Comparison of ENCODE assay signal across 26 mouse cellular contexts in genomic region chr1:75983057-75983456, GRCm38 (mm10).
"Had no signal": no experiment of that assay in that cellular context is flagged by ENCODE, and none has a peak within 500 bp of the region (broad histone marks: within the 10 kb centered on the region; RNA-seq: fewer than 3 reads in every experiment).

No protein-coding gene starts in this region.

- H3K36me3 ChIP-seq: heart, embryonic 10.5 days; heart, embryonic 12.5 days; hindbrain, embryonic 10.5 days; hindbrain, embryonic 12.5 days; kidney, embryonic 15.5 days; limb, embryonic 12.5 days; liver, embryonic 13.5 days; liver, embryonic 15.5 days had no signal

- H3K9ac ChIP-seq: heart, embryonic 12.5 days; hindbrain, embryonic 12.5 days; hindbrain, embryonic 14.5 days; kidney, embryonic 15.5 days; limb, embryonic 12.5 days; liver, embryonic 13.5 days; liver, embryonic 15.5 days had no signal

- H3K27me3 ChIP-seq: heart, embryonic 12.5 days; hindbrain, embryonic 12.5 days; kidney, embryonic 15.5 days; limb, embryonic 12.5 days; liver, embryonic 13.5 days; liver, embryonic 15.5 days had no signal

- ATAC-seq: hindbrain, embryonic 16.5 days; intestine, embryonic 16.5 days had no signal

- H3K27ac ChIP-seq: gastrocnemius, adult 2 months; heart, embryonic 10.5 days; hindbrain, embryonic 10.5 days; hindbrain, embryonic 12.5 days; hindbrain, embryonic 14.5 days; kidney, embryonic 15.5 days; kidney, postnatal 0 days; layer of hippocampus, adult 2 months; left cerebral cortex, adult 2 months; liver, embryonic 13.5 days; liver, embryonic 15.5 days had no signal

- H3K4me1 ChIP-seq: hindbrain, embryonic 12.5 days; kidney, embryonic 15.5 days; liver, embryonic 13.5 days; liver, embryonic 15.5 days had no signal

- DNase-seq: gastrocnemius, adult 2 months; gastrocnemius, postnatal 10 days; gastrocnemius, postnatal 25 days; heart, postnatal 10 days; heart, postnatal 4 days; kidney, adult 11 months; kidney, adult 2 months; kidney, adult 9 months; kidney, postnatal 14 days; kidney, postnatal 36 days; liver; liver, embryonic 13.5 days had no signal

- H3K4me2 ChIP-seq: heart, embryonic 12.5 days; hindbrain, embryonic 12.5 days; hindbrain, embryonic 14.5 days; kidney, embryonic 15.5 days; limb, embryonic 12.5 days; liver, embryonic 11.5 days; liver, embryonic 13.5 days; liver, embryonic 15.5 days had no signal

- H3K4me3 ChIP-seq: gastrocnemius, adult 2 months; heart, embryonic 10.5 days; heart, embryonic 12.5 days; hindbrain, embryonic 10.5 days; hindbrain, embryonic 12.5 days; kidney, embryonic 15.5 days; layer of hippocampus, adult 2 months; left cerebral cortex, adult 2 months; limb, embryonic 12.5 days; liver, embryonic 13.5 days; liver, embryonic 15.5 days had no signal

- H3K9me3 ChIP-seq: heart, embryonic 10.5 days; heart, embryonic 12.5 days; hindbrain, embryonic 10.5 days; hindbrain, embryonic 12.5 days; kidney, embryonic 15.5 days; limb, embryonic 12.5 days; liver, embryonic 13.5 days; liver, embryonic 15.5 days had no signal
